Mouse (Mus musculus): ENCODE results near the gene B3gnt4. TPM values are rescaled to one million over a fixed set of nuclear protein-coding genes. Genes with fewer than 3 reads are reported as not detected.
"Not testable (repeated sequence)": the region's sequence is repeated elsewhere in the genome, so short reads cannot be mapped to it uniquely, and the experiment has no call there.

The B3gnt4 gene
- polyA plus RNA-seq, 1 experiment from 2014 or later, result 1.5 TPM

- no peak for ATAC-seq (ENCODE audit: low FRiP score, low read depth)
- H3K4me2 ChIP-seq (replicated peaks), result peak overlapping the region; percentile 88
- WGBS, result 8% methylated on average over 12 of the region's 12 CpGs
These were observed 1.3 kb upstream of the B3gnt4 start for GRCm38 (mm10) chr5:123508921-123509320.

DNA sequence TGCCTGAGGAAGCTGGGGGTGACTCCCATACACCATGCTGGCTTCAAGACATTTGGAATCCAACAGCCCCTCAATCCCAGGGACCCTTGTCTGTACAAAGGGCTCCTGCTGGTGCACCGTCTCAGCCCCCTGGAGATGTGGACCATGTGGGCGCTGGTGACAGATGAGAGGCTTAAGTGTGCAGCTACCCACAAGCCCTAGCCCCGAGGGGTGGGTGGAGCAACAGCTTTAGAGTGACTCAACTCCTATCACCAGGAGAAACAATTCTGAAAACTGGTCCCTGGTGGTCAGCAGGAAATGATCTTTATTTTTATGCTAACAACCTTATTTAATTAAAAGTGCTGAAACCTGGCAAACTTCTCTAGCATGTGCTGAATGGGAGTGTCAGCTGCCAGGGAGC, 1.2 kb downstream of the B3gnt4 start:
- H3K4me2 ChIP-seq (replicated peaks); ATAC-seq (ENCODE audit: low FRiP score, low read depth); H3K9me3 ChIP-seq; H3K27ac ChIP-seq (replicated peaks); H3K4me3 ChIP-seq; H3K9ac ChIP-seq (replicated peaks): not testable (repeated sequence)
- Histone ChIP-seq H3K36me3 (peaks cover 39% of the 10 kb centered on the region), H3K4me1 (peaks cover 12% of the 10 kb centered on the region), H3K27me3 (peaks cover 20% of the 10 kb centered on the region)
- WGBS, result 71% methylated on average over 3 of the region's 3 CpGs

More at GRCm38 (mm10) chr5:123508921-123509320, 1.3 kb upstream of the B3gnt4 start:
- Histone ChIP-seq H3K4me1 (peaks cover 12% of the 10 kb centered on the region), H3K36me3 (peaks cover 19% of the 10 kb centered on the region), H3K27me3 (peaks cover 29% of the 10 kb centered on the region), H3K9me3 (no peaks in the 10 kb centered on the region), H3K4me3 (peak overlapping the region; percentile 72), H3K27ac (replicated peaks) (no peak overlapping the region), H3K9ac (replicated peaks) (peak overlapping the region; percentile 69)

DNA sequence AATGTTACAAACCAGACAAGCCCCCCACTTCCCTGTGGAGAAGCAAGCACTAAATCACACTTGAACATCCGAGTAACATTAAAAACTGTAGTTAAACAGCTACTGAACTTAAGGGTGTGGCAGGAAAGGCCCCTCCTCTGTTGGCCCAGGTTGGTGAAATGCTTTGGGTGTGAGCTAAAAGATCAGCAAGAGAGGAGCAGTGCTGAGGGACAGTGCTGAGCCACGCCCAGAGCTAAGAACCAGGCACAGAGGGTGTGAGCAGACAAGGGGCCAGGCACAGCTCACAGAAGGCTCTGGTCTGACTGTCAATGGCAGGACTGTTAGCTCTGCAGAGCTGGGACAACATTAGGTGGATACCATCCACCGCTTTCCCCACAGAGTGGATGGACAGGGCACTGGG, 1.8 kb downstream of the B3gnt4 start:
- Histone ChIP-seq H3K27ac (replicated peaks) (no peak overlapping the region), H3K36me3 (peaks cover 46% of the 10 kb centered on the region), H3K4me2 (replicated peaks) (no peak overlapping the region), H3K9ac (replicated peaks) (no peak overlapping the region), H3K4me1 (peaks cover 12% of the 10 kb centered on the region), H3K27me3 (peaks cover 14% of the 10 kb centered on the region), H3K9me3 (no peaks in the 10 kb centered on the region), H3K4me3 (no peak overlapping the region)
- ATAC-seq (ENCODE audit: low FRiP score, low read depth), result no peak
- WGBS, result 80% methylated on average over 3 of the region's 3 CpGs

DNA sequence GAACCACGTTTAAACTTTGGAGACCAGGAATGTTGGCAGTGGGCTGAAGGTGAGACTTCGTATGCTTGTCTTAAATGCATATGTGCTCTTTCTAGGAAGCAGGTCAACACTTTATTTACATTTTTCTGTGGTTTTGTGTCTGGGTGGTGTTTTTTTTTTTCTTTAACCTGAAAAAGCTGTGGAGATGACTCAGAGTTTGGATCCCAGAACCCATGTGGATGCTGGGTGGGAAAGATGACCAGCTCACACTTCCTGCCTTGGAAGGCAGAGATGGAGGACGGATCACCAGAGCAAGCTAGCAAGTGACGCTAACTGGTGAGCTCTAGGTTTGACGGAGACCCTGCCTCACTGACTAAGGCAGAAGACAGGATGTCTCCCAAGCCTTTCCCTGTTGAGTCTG, 4.6 kb downstream of the B3gnt4 start:
- H3K27ac ChIP-seq (replicated peaks), result no peak overlapping the region
- peaks cover 68% of the 10 kb centered on the region for H3K36me3 ChIP-seq
- WGBS, result 90% methylated on average over 5 of the region's 5 CpGs
- H3K4me1 ChIP-seq, result no peaks in the 10 kb centered on the region
- no peak overlapping the region for H3K4me3 ChIP-seq
- H3K9ac ChIP-seq (replicated peaks), result no peak overlapping the region
- no peak for ATAC-seq (ENCODE audit: low FRiP score, low read depth)
- H3K9me3 ChIP-seq, result no peaks in the 10 kb centered on the region
- no peak overlapping the region for H3K4me2 ChIP-seq (replicated peaks)
- 0 out of 2 replicates have a peak, but pooled peaks cover 5% of the 10 kb centered on the region for H3K27me3 ChIP-seq

DNA sequence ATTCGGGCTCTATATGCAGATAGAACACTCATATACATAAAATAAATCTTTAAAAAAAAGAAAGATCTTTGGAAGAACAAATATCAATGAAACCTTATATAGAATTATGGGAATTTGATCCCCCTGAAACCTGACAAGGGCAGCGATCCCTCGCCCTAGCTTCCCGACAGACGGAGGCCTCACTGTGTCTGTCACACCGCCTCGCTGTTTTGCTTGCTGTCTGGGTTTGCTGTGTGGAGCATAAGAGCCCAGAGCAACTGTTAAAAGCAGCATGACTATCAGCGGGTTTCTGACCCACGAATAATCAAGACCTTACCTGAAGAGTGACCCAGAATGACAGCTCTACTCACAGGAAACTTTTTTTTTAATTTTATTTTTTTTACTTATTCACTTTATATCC, 10.4 kb downstream of the B3gnt4 start:
- Histone ChIP-seq H3K27me3 (peaks cover 6% of the 10 kb centered on the region; the same call in 1 of the 2 replicates), H3K27ac (replicated peaks) (no peak overlapping the region), H3K9ac (replicated peaks) (no peak overlapping the region), H3K4me2 (replicated peaks) (no peak overlapping the region), H3K9me3 (no peaks in the 10 kb centered on the region), H3K4me1 (peaks cover 31% of the 10 kb centered on the region), H3K36me3 (peaks cover 41% of the 10 kb centered on the region), H3K4me3 (no peak overlapping the region)
- WGBS, result 91% methylated on average over 9 of the region's 9 CpGs
- ATAC-seq (ENCODE audit: low FRiP score, low read depth), result no peak

DNA sequence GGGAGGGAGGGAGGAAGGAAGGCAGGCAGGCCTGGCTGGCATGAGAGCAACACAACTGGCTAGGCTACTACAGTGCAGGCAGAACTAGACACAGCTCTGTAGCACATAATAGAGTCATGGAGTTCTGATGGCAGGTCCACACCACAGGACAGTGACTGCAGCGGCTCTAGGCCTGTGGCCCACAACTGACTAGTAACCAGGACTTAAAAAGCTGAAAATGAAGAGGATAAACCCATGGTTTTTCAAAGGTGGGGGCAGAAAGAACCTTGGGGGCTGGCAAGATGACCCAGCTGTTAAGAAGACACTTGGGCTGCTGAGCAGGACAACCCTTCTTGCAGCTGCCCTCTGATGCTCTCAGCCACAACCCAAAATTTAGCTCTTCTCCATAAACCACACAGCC, 11.4 kb downstream of the B3gnt4 start:
- Histone ChIP-seq H3K9ac (replicated peaks) (no peak overlapping the region), H3K9me3 (no peaks in the 10 kb centered on the region), H3K4me3 (no peak overlapping the region), H3K27ac (replicated peaks) (no peak overlapping the region), H3K4me1 (peaks cover 31% of the 10 kb centered on the region), H3K27me3 (peaks cover 6% of the 10 kb centered on the region; the same call in 1 of the 2 replicates), H3K4me2 (replicated peaks) (no peak overlapping the region), H3K36me3 (peaks cover 32% of the 10 kb centered on the region)
- WGBS, result 93% methylated on average over 1 of the region's 1 CpGs
- ATAC-seq (ENCODE audit: low FRiP score, low read depth), result no peak

- no peak for ATAC-seq (ENCODE audit: low FRiP score, low read depth)
- Histone ChIP-seq H3K9me3 (no peaks in the 10 kb centered on the region), H3K4me3 (no peak overlapping the region), H3K4me1 (peaks cover 31% of the 10 kb centered on the region), H3K27ac (replicated peaks) (no peak overlapping the region), H3K9ac (replicated peaks) (no peak overlapping the region), H3K36me3 (peaks cover 26% of the 10 kb centered on the region), H3K4me2 (replicated peaks) (no peak overlapping the region), H3K27me3 (peaks cover 6% of the 10 kb centered on the region; the same call in 1 of the 2 replicates)
- 95% methylated on average over 1 of the region's 1 CpGs for WGBS
These were observed 11.9 kb downstream of the B3gnt4 start for GRCm38 (mm10) chr5:123522166-123522565.

DNA sequence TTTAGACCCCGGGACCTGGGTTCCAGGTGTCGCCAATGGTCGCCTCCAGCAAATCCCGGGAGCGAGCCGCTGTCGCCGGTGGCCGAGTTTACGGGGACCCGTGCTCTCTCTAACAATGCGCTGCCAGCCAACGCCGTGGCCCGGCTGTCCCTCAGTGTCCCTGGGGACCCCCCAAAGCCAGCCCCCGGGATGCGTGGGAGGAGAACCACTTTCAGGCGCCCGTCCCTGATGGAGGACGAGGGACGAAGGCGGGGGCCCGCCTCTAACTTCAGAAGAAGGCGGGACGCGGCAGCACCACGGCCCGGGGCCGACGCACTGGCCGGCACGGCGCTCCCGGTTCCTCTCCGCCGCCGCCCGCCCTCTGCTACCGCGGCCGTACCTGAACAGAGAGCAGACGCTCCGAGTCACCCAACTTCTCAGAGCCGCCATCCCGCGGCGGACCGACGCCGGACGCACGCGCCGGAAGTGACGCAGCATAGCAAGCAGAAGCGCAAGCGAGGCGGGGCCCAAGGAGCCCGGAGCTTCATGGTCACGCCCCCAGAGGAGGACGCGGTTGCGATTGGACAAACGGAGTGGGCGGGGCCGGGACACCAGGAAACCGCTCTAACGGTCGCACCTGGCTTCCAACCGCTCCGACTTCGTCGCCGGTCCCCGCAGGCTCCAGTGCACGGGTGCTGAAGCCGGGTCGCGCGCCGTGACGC, 13.6 kb downstream of the B3gnt4 start, which contains the start of gene Diablo:
Gene Diablo, minus strand, starts transcription at position 485 of the 701 bp plus-strand sequence.
- peaks cover 6% of the 10 kb centered on the region; the same call in 1 of the 2 replicates for H3K27me3 ChIP-seq
- peak; percentile 98 for ATAC-seq (ENCODE audit: low FRiP score, low read depth)
- peak within 1 kb of the TSS; percentile 92 for H3K4me2 ChIP-seq (replicated peaks)
- no peaks in the 10 kb centered on the region for H3K9me3 ChIP-seq
- H3K4me1 ChIP-seq, result peaks cover 31% of the 10 kb centered on the region
- WGBS, result under 1% methylated on average over 80 of the region's 82 CpGs
- H3K27ac ChIP-seq (replicated peaks), result peak within 1 kb of the TSS; percentile 57
- H3K9ac ChIP-seq (replicated peaks), result peak within 1 kb of the TSS; percentile 85
- peaks cover 27% of the 10 kb centered on the region for H3K36me3 ChIP-seq
- H3K4me3 ChIP-seq, result peak within 1 kb of the TSS; percentile 91

GRCm38 (mm10) chr5:123524393-123524750, 14.1 kb downstream of the B3gnt4 start:
- WGBS, result under 1% methylated on average over 27 of the region's 27 CpGs
- H3K27ac ChIP-seq (replicated peaks), result peak overlapping the region; percentile 57
- peak; percentile 95 for ATAC-seq (ENCODE audit: low FRiP score, low read depth)

DNA sequence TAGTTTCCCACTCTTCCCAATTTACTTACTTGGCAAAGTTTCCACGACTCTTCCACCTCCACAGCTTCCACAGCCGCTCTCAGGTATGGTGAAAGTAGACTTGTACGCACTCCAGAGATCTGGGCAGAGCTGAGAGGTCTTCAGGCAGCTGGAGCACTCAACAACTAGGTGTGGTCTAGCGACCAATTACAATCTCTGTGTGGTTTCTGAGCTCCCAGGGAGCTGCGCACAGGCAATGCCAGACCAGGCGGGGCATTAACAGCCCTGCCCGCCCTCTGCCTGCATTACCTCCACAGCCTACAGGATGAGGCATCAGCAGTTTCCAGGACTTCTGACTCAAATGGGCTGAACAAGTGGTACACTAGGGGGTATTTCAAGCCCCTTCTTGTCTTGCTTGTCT, 15.0 kb downstream of the B3gnt4 start, which contains the start of gene Gm49027:
Gene Gm49027, minus strand, starts transcription at position 208 of the 400 bp plus-strand sequence.
- H3K27me3 ChIP-seq, result peaks cover 6% of the 10 kb centered on the region; the same call in 1 of the 2 replicates
- H3K27ac ChIP-seq (replicated peaks), result peak within 1 kb of the TSS; percentile 57
- H3K36me3 ChIP-seq, result peaks cover 28% of the 10 kb centered on the region
- H3K9me3 ChIP-seq, result no peaks in the 10 kb centered on the region
- H3K9ac ChIP-seq (replicated peaks), result peak within 1 kb of the TSS; percentile 52
- peak within 1 kb of the TSS; percentile 91 for H3K4me3 ChIP-seq
- H3K4me2 ChIP-seq (replicated peaks), result peak within 1 kb of the TSS; percentile 92
- no peak for ATAC-seq (ENCODE audit: low FRiP score, low read depth)
- peaks cover 31% of the 10 kb centered on the region for H3K4me1 ChIP-seq
- WGBS, result 89% methylated on average over 7 of the region's 7 CpGs

More at GRCm38 (mm10) chr5:123524393-123524750, 14.1 kb downstream of the B3gnt4 start:
- H3K4me2 ChIP-seq (replicated peaks), result peak overlapping the region; percentile 92
- peaks cover 6% of the 10 kb centered on the region; the same call in 1 of the 2 replicates for H3K27me3 ChIP-seq
- H3K4me3 ChIP-seq, result peak overlapping the region; percentile 91
- peaks cover 31% of the 10 kb centered on the region for H3K4me1 ChIP-seq
- peaks cover 30% of the 10 kb centered on the region for H3K36me3 ChIP-seq
- H3K9me3 ChIP-seq, result no peaks in the 10 kb centered on the region
- peak overlapping the region; percentile 52 for H3K9ac ChIP-seq (replicated peaks)

DNA sequence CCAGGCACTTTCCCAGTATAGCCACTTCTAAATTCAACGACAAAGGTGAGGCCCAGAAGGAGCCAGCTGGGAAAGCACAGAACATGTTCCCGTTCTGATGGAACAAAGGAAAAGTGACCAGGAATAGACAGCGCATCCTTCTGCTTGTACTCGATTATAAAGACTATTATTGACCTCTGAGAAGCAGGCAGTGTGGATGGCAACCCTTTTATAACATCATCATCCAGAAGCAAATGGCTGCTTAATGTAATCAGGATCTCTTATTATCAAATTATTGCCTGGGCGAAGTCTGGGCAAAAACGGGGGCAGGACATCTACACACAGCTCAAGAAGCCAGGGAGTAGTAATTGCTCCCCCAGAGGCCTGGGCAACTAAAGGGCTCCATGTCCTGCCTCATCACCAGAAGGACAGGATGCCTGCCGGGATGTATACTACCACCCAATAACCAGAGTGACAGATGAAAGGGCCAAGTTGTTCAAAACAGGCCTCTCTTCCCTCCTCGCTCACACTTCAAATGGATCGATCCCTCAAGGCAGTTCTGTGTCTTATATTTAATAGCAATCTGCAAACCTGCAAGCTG, 15.7 kb downstream of the B3gnt4 start:
- Histone ChIP-seq H3K27me3 (peaks cover 6% of the 10 kb centered on the region; the same call in 1 of the 2 replicates), H3K4me2 (replicated peaks) (no peak overlapping the region), H3K4me1 (peaks cover 31% of the 10 kb centered on the region), H3K36me3 (peaks cover 35% of the 10 kb centered on the region), H3K9ac (replicated peaks) (no peak overlapping the region), H3K27ac (replicated peaks) (no peak overlapping the region), H3K9me3 (no peaks in the 10 kb centered on the region), H3K4me3 (no peak overlapping the region)
- no peak for ATAC-seq (ENCODE audit: low FRiP score, low read depth)
- whole genome bisulfite sequencing, result 89% methylated on average over 9 of the region's 9 CpGs

DNA sequence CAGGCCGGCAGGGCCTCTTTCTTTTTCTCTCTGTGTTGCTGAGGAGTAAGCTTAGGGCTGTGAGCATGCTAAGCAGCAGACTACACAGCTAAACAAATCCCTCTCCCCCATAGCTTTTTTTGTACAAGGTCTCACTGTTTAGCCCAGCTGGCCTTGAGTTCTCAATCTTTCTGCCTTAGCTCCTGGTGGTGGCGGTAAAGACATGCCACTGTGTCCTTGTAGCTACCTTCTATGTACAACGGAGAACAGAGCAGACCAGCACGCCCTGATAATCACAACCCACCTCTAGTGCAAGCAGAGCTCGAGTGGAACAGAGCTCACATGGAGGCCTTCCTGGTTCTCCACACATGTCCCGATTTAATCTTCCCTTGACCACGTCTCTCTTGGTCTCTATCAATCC, 18.4 kb downstream of the B3gnt4 start:
- H3K27me3 ChIP-seq, result peaks cover 6% of the 10 kb centered on the region; the same call in 1 of the 2 replicates
- no peak for ATAC-seq (ENCODE audit: low FRiP score, low read depth)
- H3K4me3 ChIP-seq, result no peak overlapping the region
- 81% methylated on average over 7 of the region's 7 CpGs for WGBS
- no peak overlapping the region for H3K4me2 ChIP-seq (replicated peaks)
- peaks cover 9% of the 10 kb centered on the region for H3K4me1 ChIP-seq
- no peaks in the 10 kb centered on the region for H3K9me3 ChIP-seq
- no peak overlapping the region for H3K9ac ChIP-seq (replicated peaks)
- peaks cover 61% of the 10 kb centered on the region for H3K36me3 ChIP-seq
- H3K27ac ChIP-seq (replicated peaks), result no peak overlapping the region
